Mouse (Mus musculus) G1E (cell line): Measurements from ENCODE around the gene Cdkn1c. TPM values are rescaled to one million over a fixed set of nuclear protein-coding genes. Genes with fewer than 3 reads are reported as not detected.

Experiments
- ATAC-seq: 2 replicates; pipeline ENCODE4 v1.8.0; 2016; ENCODE audit warnings: mild to moderate bottlenecking; ENCODE audit not compliant: insufficient number of reproducible peaks, poor library complexity, low FRiP score, severe bottlenecking; ENCODE audit errors: extremely low read depth
- DNase-seq: peaks from one replicate; pipeline ENCODE4 v3.0.0; 2012; ENCODE audit warnings: low spot score
- H3K27me3 ChIP-seq: 2 replicates; pipeline ENCODE4 v1.6.1; 2012; ENCODE audit warnings: mild to moderate bottlenecking, low read length, inconsistent platforms; ENCODE audit not compliant: insufficient read depth
- H3K36me3 ChIP-seq: replicated peaks from 2 replicates; pipeline ENCODE3; 2012; ENCODE audit warnings: mild to moderate bottlenecking, inconsistent platforms
- H3K4me1 ChIP-seq: 2 replicates; pipeline ENCODE4 v1.6.1; 2012; ENCODE audit warnings: low read depth, low read length, inconsistent platforms, mixed read lengths; ENCODE audit not compliant: insufficient read depth
- H3K4me3 ChIP-seq: 2 replicates; pipeline ENCODE4 v1.5.1; 2012; ENCODE audit warnings: low read depth, mild to moderate bottlenecking, inconsistent platforms, low read length, moderate library complexity, mixed read lengths
- H3K9me3 ChIP-seq: replicated peaks from 2 replicates; pipeline ENCODE4 v1.6.1; 2012; ENCODE audit warnings: inconsistent platforms
- CTCF ChIP-seq: IDR thresholded peaks from 2 replicates; pipeline ENCODE4 v1.5.1; 2012; ENCODE audit warnings: low read depth, low read length, inconsistent platforms, mixed read lengths
- GATA1 ChIP-seq: IDR thresholded peaks from 2 replicates; pipeline ENCODE4 v1.6.1; 2012; ENCODE audit warnings: borderline replicate concordance, low read length, inconsistent platforms, mixed read lengths
- GATA2 ChIP-seq: IDR thresholded peaks from 2 replicates; pipeline ENCODE4 v1.6.1; 2012; ENCODE audit warnings: low read depth, low read length, inconsistent platforms, borderline replicate concordance
- POLR2AphosphoS5 ChIP-seq: IDR thresholded peaks from 2 replicates; pipeline ENCODE4 v1.6.1; 2012; ENCODE audit warnings: low read depth, low read length, inconsistent platforms; ENCODE audit not compliant: insufficient replicate concordance
- TAL1 ChIP-seq: conservative IDR thresholded peaks from 2 replicates; pipeline ENCODE4 v1.6.1; 2012; ENCODE audit warnings: low read depth, low read length, inconsistent platforms, mixed read lengths
- polyA plus RNA-seq: library from polyadenylated mRNA; stranded (reverse); fragments of >175 nt; gene quantifications from 2 replicates; pipeline ENCODE4 v1.2.3, GENCODE M21; 2012
- total RNA-seq, 2 experiments: library from RNA; stranded (forward) in 1 of 2; stranded (reverse) in 1 of 2; fragments of 200-1000 nt in 1 of 2; fragments of >200 nt in 1 of 2; fragmentation: Nextera tagmentation in 1 of 2; gene quantifications; 2 replicates each; pipeline ENCODE4 v1.2.3; 2014 to 2017

Gene Cdkn1c
- total RNA-seq (2014; fragmentation: Nextera tagmentation) (not detected in 2 replicates), total RNA-seq (2017) (0.06 TPM in 1 of 2 replicates, not detected in the other), polyA plus RNA-seq (0.03 and 0.15 TPM in 2 replicates)

- ATAC-seq, result no peak
Observed at GRCm38 (mm10) chr7:143460874-143461273, at the start of gene Cdkn1c. Gene Cdkn1c (minus strand): TSS chr7:143461050.

GRCm38 (mm10) chr7:143509566-143509965 is 48.7 kb upstream of the Cdkn1c start:
- DNase-seq (no peak), ATAC-seq (no peak)
- H3K27me3 ChIP-seq, result peaks cover 5% of the 10 kb centered on the region; the same call in 1 of the 2 replicates
- TF ChIP-seq POLR2AphosphoS5 (no peak), GATA1 (no peak), GATA2 (no peak), CTCF (no peak), TAL1 (no peak)
- no peak overlapping the region for H3K4me3 ChIP-seq
- H3K9me3 ChIP-seq, result no peaks in the 10 kb centered on the region
- H3K36me3 ChIP-seq, result peaks cover 35% of the 10 kb centered on the region
- H3K4me1 ChIP-seq, result peaks cover 7% of the 10 kb centered on the region

More at GRCm38 (mm10) chr7:143460874-143461273, at the start of gene Cdkn1c:
- TF ChIP-seq POLR2AphosphoS5 (no peak), GATA1 (no peak), CTCF (no peak), TAL1 (no peak), GATA2 (no peak)
- Histone ChIP-seq H3K36me3 (no peaks in the 10 kb centered on the region), H3K27me3 (peaks cover 9% of the 10 kb centered on the region; the same call in 1 of the 2 replicates), H3K4me1 (no peaks in the 10 kb centered on the region), H3K4me3 (peak within 1 kb of the TSS; percentile 49; the same call in 1 of the 2 replicates), H3K9me3 (peaks cover 53% of the 10 kb centered on the region)
- no peak for DNase-seq

GRCm38 (mm10) chr7:143506675-143507074 is 45.8 kb upstream of the Cdkn1c start:
- Histone ChIP-seq H3K27me3 (peaks cover 19% of the 10 kb centered on the region), H3K4me3 (no peak overlapping the region), H3K36me3 (peaks cover 7% of the 10 kb centered on the region), H3K4me1 (peaks cover 12% of the 10 kb centered on the region), H3K9me3 (peaks cover 12% of the 10 kb centered on the region)
- DNase-seq (peak; percentile 48), ATAC-seq (no peak)
- TF ChIP-seq TAL1, result no peak
- TF ChIP-seq GATA2, result no peak
- no peak for TF ChIP-seq POLR2AphosphoS5
- no peak for TF ChIP-seq GATA1
- TF ChIP-seq CTCF, result peak; percentile 69; the same call in 1 of the 2 replicates

GRCm38 (mm10) chr7:143506271-143506670 is 45.4 kb upstream of the Cdkn1c start:
- no peak for ATAC-seq
- no peak overlapping the region for H3K4me3 ChIP-seq

GRCm38 (mm10) chr7:143505823-143506222 is 45.0 kb upstream of the Cdkn1c start:
- Histone ChIP-seq H3K4me3 (no peak overlapping the region), H3K4me1 (peaks cover 14% of the 10 kb centered on the region), H3K27me3 (peaks cover 24% of the 10 kb centered on the region), H3K36me3 (peaks cover 6% of the 10 kb centered on the region), H3K9me3 (peaks cover 14% of the 10 kb centered on the region)
- no peak for TF ChIP-seq GATA1
- TF ChIP-seq CTCF, result peak; percentile 39; the same call in 1 of the 2 replicates
- no peak for TF ChIP-seq TAL1
- no peak for TF ChIP-seq GATA2
- no peak for TF ChIP-seq POLR2AphosphoS5
- ATAC-seq (no peak), DNase-seq (no peak)

More at GRCm38 (mm10) chr7:143506271-143506670, 45.4 kb upstream of the Cdkn1c start:
- TF ChIP-seq CTCF, result no peak
- no peak for TF ChIP-seq GATA2
- no peak for TF ChIP-seq GATA1
- TF ChIP-seq POLR2AphosphoS5, result no peak
- no peak for TF ChIP-seq TAL1
- H3K9me3 ChIP-seq, result peaks cover 14% of the 10 kb centered on the region
- H3K36me3 ChIP-seq, result peaks cover 7% of the 10 kb centered on the region
- H3K27me3 ChIP-seq, result peaks cover 22% of the 10 kb centered on the region
- DNase-seq, result no peak
- peaks cover 12% of the 10 kb centered on the region for H3K4me1 ChIP-seq

DNA sequence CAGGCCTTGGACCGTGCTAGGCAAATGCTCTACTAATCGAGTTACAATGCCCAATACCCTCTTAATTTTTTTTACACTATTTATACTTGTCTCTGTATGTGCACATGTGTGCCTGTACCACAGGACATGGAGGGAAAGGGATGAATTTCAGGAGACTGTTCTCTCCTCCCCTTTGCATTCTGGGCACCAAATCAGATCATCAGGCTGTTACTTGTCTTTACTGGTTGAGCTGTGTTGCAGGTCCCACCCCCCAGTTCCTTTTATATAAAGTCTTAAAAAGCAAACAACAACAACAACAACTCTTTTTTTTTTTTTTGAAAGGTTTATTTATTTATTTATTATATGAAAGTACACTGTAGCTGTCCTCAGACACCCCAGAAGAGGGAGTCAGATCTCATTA is 44.6 kb upstream of the Cdkn1c start:
- Histone ChIP-seq H3K4me3 (no peak overlapping the region), H3K27me3 (peaks cover 28% of the 10 kb centered on the region), H3K4me1 (peaks cover 18% of the 10 kb centered on the region), H3K9me3 (peaks cover 14% of the 10 kb centered on the region), H3K36me3 (peaks cover 4% of the 10 kb centered on the region)
- ATAC-seq (no peak), DNase-seq (no peak)
- no peak for TF ChIP-seq TAL1
- TF ChIP-seq POLR2AphosphoS5, result no peak
- no peak for TF ChIP-seq GATA1
- TF ChIP-seq CTCF, result no peak
- TF ChIP-seq GATA2, result no peak

DNA sequence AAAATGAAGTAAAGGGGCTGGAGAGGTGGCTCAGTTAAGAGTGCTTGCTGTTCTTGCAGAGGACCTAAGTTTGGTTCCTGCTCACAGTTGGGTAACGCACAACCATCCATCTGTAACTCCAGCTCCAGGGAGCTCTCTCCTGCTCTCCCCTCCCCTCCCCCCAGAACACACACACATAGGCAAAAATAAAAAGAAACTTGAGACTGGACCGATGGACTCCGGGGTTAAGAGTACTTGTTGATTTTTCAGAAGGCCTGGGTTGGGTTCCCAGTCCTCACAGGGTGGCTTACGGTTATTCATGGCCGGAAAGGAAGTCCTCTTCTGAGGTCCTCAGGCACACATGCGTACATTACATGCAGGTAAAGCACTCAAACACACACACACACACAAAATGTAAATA is 43.1 kb upstream of the Cdkn1c start:
- Histone ChIP-seq H3K36me3 (no peaks in the 10 kb centered on the region), H3K4me1 (peaks cover 19% of the 10 kb centered on the region), H3K9me3 (peaks cover 14% of the 10 kb centered on the region), H3K4me3 (no peak overlapping the region), H3K27me3 (peaks cover 31% of the 10 kb centered on the region)
- TF ChIP-seq TAL1 (no peak), POLR2AphosphoS5 (no peak), GATA1 (no peak), GATA2 (no peak), CTCF (no peak)
- DNase-seq, result no peak
- no peak for ATAC-seq
